Mouse (Mus musculus) MEL (cell line): ENCODE measurements around the gene Tnfsf10.

Experiments used
- CTCF ChIP-seq, 3 experiments: IDR thresholded peaks in 2 of 3; conservative IDR thresholded peaks in 1 of 3; 2 replicates each; pipeline ENCODE4 v1.5.1; 2011 to 2012; ENCODE audit warnings: low read length in 3 of 3, low read depth in 2 of 3, mild to moderate bottlenecking in 2 of 3, improper control_type of control experiment in 1 of 3, inconsistent platforms in 1 of 3, mixed read lengths in 1 of 3, moderate library complexity in 1 of 3; ENCODE audit not compliant: control insufficient read depth in 1 of 3, insufficient read depth in 1 of 3, poor library complexity in 1 of 3, severe bottlenecking in 1 of 3
- GABPA ChIP-seq: IDR thresholded peaks from 2 replicates; pipeline ENCODE4 v1.6.1; 2012; ENCODE audit warnings: low read depth, mild to moderate bottlenecking, inconsistent platforms, low read length, improper control_type of control experiment, moderate library complexity
- MAX ChIP-seq: IDR thresholded peaks from 2 replicates; pipeline ENCODE4 v1.6.1; 2011; ENCODE audit warnings: low read length, improper control_type of control experiment
- UBTF ChIP-seq: IDR thresholded peaks from 2 replicates; pipeline ENCODE4 v1.6.1; 2012; ENCODE audit warnings: low read depth, mild to moderate bottlenecking, inconsistent platforms, low read length, improper control_type of control experiment, moderate library complexity, borderline replicate concordance; ENCODE audit not compliant: insufficient read depth
- USF1 ChIP-seq: IDR thresholded peaks from 2 replicates; pipeline ENCODE4 v1.6.1; 2014; ENCODE audit warnings: low read depth, mild to moderate bottlenecking, inconsistent platforms, low read length, improper control_type of control experiment, moderate library complexity
- ZKSCAN1 ChIP-seq: IDR thresholded peaks from 2 replicates; pipeline ENCODE4 v1.6.1; 2012; ENCODE audit warnings: low read depth, mild to moderate bottlenecking, inconsistent platforms, low read length, improper control_type of control experiment, moderate library complexity

- TF ChIP-seq GABPA (no peak), ZKSCAN1 (no peak), UBTF (no peak), CTCF (IDR thresholded peaks at IDR 0.05 in 2 of 3, conservative IDR thresholded peaks at IDR 0.05 in 1 of 3; ENCODE audit: control insufficient read depth in 1 of 3, insufficient read depth in 1 of 3, low read depth in 2 of 3, low read length in 3 of 3, poor library complexity in 1 of 3, severe bottlenecking in 1 of 3) (no peak), MAX (no peak), USF1 (no peak)
Measured at GRCm38 (mm10) chr3:27283796-27284195, 33.0 kb upstream of the Tnfsf10 start.
